Mouse (Mus musculus): ENCODE measurements around the gene Limch1. TPM values are rescaled to one million over a fixed set of nuclear protein-coding genes. Genes with fewer than 3 reads are reported as not detected.

The Limch1 gene
- 10 to 100 TPM; 69.3 to 93.7 TPM for total RNA-seq (2021)
- 9.8 and 10.1 TPM in 2 replicates for polyA plus RNA-seq (2012; rRNA removed)
- long read RNA-seq, full-length matches to known transcripts = 3 of 5 reads
- long read RNA-seq, partial matches to known transcripts = 0 of 5 reads
- long read RNA-seq, other reads (novel, unspliced or antisense) = 2 of 5 reads

DNA sequence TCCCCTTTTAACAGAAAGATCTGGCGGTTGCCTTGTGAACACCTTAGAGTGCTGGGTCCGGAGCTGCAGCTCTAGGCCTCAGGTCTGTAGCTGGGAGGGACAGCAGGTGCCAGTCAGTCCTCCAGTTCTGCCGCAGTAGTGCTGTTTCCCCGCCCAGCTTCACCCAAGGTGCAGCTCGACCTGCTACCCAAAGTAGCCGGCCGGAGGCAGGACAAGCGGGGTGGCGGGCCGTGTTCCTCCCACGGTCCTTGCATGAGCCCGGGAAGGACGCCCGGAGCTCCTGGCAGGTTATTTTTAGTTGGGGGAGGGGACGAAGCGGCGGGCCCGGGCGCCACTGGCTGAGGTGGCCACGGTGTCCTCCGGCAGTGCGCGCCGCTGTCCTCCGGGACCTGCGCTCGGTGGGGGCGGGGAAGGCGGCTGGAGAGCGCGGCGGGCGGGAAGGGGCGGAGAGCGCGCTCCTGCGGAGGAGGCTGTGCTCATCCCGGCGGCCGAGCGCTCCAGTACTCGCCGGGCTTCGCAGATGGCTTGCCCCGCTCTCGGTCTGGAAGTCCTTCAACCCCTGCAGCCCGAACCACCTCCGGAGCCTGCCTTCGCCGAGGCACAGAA lies at the start of gene Limch1:
TSS of gene Limch1 (plus strand) at position 438 of the 606 bp plus-strand sequence.
- peak; percentile 93 for DNase-seq

DNA sequence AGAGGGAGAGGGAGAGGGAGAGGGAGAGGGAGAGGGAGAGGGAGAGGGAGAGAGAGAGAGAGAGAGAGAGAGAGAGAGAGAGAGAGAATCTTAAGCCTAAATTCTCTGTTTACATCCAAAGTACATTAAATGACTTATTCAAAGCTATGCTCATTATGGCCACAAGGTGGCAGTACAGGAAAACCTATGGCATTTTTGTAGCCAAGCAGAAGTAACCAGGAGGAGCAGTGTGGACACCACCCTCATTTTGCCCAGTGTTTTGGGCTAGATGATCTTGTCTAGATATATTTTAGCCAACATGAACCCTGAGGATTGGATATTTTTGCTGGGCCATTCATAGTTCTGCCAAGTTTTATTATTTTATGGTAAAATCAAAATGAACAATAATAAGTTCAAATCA lies 48.5 kb upstream of the Limch1 start:
- peak; percentile 36 for DNase-seq

DNA sequence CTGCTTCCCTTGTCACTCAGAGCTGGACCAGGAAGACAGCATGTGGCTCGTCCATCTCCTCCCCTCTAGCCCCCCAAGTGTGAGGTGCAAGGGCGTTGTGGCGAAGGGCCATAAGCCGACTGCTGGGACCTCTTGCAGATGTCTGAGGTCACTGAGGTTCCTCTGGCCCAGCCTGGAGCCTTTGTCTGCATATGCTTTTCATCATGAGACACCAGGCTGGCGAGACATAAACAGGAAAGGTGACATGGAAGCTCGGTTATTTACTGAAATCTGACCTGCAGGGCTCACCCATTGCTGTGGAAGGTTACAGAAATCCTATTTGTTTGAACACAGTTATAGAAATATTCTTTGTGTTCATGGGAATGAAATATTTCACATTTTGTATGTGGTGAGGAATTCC lies 45.7 kb upstream of the Limch1 start:
- no peak for DNase-seq

DNA sequence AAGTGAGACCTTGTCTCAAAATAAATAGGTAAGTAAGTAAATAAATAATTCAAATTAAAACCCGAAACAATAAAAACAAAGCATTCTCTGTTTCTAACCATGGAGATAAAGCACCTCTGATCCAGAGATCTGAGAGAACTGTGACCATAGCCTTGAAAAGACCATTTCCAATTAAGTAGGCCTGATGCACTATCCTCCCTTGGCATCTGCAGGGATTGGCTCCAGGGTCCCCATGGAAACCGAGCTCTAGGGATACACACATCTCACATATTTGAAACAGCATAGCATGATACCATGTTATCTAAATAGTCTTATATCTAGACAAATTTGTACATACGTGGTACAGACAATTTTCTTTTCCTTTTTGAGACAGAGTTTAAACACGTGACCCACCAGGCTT lies 43.7 kb upstream of the Limch1 start:
- no peak for DNase-seq

DNA sequence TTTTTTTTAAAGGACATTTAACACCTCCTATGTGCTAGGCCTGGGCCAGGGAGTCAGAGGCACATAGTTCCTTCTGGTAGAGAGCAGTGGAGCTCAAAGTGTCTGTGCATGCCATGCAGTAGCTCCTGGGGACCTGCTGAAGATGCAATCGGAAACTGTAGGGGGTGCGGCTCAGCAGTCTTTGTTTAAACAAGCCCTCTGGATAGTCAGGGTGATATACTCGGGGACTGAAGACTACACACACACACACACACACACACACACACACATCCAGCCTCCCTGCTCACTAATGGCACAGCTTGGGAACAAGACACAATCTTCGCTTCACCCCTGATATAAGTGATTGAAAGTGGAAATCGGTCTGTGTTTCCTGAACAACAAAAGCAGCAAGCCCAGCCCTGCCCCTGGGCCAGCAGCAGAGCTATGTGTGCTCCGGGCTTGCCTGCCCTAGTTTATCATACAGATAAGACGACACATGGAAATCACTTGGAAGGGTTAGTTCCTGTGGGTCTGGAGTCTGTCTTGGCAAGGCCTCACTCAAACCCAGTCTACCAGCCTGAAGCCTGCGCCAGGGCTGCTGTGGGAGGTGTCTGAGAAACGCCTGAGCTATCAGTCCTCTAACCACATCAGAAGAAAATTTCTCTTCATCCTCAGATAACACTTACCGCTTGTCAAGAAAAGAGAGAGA lies 42.2 kb upstream of the Limch1 start:
- no peak for DNase-seq

DNA sequence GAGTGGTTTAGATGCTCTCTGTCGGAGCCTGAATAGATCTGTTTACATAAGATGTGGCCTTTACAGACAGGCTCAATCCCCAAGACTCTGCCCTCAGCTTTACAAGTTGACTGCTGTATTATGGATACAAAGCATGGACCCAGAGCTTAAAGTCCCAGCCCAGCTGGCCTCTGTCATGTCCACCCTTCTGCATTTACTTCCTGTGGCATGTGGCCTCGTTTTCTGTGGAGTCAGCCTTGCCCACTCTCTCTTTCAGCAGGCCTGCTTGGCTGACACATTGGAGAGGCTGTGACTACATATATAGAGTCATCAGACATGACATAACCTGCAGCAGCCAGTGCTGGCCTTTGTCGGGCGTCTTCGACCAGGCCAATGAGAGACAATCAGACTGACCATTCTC lies 37.8 kb upstream of the Limch1 start:
- no peak for DNase-seq

DNA sequence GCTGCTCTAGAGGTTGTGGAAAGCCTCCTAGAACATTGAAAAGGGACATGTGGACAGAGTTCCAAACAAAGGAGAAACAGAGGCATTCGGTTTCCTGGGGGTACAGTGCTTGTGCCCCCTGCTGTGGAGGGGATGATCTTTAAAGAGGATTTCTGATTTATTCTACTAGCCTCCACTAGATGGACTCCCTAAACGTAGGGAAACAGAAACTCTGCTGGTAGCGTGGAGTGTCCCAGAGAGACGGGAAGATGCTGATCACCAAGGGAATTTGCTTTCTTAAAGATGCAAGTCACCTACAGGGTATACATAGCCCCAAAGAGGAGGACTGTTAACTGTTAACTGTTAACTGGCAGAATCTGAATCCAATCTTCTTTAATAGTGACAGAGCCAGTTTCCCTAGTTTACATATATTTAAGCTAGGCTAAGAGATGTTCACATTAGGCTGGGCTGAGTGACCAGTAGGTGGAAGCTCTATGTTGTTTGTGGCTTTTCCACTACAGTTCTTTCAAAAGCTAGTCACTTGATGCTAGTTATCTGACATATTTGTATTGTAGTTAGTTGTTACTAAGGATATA lies 35.1 kb upstream of the Limch1 start:
- DNase-seq = no peak

DNA sequence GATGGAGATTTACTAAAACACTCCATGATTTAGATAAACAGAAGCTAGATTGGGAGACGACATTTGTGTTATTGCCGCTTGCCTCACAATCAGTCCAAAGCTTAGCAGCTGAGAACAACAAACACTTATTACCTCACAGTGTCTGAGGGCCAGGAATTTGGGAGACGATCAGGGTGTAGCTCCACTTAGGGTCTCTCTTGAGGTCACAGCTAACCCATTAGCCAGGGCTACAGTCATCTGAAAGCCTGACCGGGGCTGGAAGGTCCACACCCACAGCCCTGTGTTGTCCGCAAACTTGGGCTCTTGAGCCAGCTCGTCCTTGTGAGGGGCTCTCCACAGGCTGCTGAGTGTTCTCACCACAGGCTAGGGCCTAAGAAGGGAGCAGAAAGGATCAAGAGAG lies 32.8 kb upstream of the Limch1 start:
- no peak for DNase-seq

DNA sequence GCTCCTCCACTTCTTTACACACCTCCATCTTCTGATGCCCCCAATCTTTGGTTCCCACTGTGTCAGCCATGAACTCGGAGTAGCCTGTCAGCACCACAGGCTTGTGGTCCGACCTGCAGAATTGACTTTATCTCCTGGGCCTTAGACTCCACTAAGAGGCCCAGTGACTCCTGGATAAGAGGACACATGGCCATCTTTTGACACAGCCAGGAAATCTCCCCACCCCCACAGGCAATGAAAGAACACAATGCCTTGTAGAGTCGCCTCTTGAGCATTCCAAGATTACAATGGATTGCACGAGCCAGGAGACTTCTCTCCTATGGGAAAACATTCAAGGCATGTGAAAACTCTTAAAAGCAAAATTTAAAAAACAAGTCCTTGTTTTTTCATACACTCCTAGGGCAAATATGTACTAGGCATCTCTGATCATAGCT lies 30.1 kb upstream of the Limch1 start:
- no peak for DNase-seq

DNA sequence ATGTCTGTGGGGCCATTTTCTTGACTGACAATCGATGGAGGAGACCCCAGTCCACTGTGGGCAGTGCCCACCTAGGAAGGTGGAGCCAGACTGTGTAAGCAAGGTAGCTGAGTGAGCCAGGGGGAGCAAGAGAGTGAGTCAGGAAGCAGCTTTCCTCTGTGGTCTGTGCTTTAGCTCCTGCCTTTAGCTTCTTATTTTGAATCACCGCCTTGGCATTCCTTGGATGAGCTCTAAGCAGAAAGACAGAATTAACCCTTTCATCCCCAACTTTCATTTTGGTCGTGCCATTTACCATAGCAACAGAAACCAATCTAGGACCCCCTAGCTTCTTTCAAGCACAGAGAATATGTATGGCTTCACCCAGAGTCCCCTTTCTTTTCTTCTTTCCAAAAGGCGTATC lies 27.7 kb upstream of the Limch1 start:
- no peak for DNase-seq

DNA sequence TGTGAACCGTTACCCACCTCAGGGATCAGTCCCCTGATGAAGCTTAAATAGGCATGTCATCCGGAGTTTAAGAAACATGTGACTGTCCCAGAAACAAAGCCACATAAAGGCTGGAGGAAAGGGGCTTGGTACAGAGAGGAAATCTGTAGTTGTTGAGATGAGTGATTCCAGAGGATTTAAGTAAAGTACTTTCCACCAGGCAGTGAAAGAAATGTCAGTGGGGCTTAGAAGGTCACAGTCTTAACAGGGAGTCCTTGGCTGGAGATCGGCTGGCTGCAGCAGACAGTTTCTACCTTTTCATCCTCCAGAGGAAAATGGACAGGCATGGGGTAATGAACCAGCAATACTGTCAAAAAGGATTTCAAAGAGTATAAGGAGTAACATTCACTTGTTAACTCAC lies 27.2 kb upstream of the Limch1 start:
- DNase-seq = no peak

DNA sequence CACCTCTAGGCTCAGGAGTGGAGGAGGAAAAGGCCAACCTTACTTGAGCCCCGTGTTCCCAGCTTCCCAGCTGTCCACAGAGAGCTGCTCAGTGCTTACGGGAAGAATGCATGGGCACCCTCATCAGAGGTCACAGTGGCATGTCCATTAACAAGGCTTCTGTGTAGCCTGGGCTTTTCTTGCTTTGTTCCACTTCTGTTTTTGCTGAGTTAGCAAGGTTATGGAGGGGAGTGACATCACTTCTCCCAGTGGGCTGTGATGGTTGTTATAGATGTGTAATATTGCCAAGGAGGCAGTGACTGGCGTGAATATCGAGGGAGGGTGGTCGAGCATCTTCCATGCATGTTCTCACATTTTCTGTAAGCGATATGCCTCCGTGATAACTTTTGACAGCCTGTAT lies 26.7 kb upstream of the Limch1 start:
- DNase-seq = no peak

DNA sequence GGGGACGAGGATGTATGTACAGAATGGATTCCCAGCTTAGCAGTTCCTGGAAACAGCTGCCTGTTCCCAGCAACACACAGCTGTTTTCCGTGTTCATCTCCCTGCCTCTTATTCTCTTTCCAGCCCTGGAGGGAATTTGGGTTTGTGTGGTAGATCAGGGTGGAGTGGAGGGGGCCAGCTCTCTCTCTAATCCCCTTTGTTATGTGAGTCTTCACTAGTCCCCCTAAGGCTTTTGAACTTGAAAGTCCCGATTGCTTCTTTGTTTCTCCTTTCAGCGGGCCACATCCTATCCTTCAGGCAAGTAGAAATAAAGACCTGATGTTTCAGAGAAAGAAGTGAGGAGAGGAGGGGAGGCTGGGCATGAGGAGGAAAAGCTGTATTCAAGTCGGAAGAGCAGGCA lies 24.7 kb upstream of the Limch1 start:
- DNase-seq = no peak

DNA sequence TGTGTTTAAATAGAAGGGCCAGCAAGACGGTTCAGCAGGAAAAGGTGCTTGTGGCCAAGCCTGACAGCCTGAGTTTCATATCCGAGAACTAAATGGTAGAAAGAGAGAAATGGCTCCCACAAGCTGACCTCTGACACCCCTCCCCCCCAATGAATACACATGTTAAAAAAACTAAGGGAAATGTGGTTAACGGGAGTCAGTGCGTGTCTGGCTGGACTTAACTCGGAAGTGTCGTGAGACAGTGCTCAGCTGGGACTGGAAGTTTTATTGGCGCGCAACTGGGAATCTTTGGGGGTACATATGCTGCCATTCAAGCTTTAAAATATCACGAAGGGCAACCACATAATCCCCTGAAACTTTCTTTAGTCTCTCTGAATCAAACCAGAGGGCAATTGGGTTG lies 23.0 kb upstream of the Limch1 start:
- no peak for DNase-seq

DNA sequence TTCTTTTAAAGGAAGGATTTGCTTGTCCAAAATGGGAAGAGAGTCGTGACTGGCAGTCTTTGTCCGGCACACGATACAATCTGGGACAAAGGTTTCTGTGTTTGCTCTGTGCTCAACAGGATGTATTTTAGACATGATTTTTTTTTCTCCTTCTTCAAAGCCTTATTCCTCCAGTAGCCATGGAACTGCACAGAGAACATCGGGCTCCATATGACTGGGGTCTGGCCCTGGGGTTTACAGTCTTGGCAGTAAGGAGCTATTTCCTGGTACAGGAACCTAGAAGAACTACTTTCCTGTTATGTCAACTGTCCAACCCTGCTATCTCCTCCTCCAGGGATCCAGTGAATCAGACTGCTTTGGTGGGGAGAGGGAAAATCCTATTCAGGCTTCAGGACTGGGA lies 22.6 kb upstream of the Limch1 start:
- DNase-seq = no peak

DNA sequence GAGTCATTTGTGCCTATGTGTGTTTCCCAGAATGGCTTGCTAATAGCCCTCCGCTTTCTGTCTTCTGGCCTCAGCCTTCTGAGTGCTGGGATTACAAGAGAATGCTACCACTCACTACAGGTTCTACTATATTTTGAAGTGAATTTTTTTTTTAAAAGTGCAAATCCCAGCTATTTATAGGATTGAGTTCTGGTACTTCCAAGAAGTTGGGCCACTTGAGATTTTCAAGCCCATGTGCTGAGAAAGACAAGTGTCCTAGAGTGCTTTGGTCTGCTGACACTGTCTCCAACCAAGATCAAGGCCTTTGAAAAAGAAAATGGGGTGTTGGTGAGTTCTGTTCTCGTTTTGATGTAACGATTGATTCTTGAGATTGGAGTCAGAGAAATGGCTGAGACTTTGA lies 22.0 kb upstream of the Limch1 start:
- DNase-seq = no peak

DNA sequence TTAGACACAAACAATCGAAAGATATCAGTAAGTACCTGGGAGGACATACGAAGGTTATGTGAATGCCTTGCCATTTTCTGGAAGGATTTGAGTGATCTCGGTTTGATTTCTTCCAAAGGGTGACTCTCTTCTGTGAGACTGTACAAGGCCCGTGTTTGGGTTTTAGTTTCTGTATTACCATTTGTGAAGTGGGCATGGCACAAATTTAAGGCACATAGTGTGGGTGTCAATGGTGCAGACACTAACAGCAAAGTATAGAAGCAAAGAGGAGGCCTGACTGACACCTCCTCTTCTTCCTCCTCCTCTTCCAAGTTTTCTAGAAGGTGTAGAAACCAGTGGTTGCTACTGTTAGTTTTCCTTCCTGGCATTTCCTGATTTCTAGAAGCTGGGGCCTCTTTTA lies 16.3 kb upstream of the Limch1 start:
- no peak for DNase-seq

DNA sequence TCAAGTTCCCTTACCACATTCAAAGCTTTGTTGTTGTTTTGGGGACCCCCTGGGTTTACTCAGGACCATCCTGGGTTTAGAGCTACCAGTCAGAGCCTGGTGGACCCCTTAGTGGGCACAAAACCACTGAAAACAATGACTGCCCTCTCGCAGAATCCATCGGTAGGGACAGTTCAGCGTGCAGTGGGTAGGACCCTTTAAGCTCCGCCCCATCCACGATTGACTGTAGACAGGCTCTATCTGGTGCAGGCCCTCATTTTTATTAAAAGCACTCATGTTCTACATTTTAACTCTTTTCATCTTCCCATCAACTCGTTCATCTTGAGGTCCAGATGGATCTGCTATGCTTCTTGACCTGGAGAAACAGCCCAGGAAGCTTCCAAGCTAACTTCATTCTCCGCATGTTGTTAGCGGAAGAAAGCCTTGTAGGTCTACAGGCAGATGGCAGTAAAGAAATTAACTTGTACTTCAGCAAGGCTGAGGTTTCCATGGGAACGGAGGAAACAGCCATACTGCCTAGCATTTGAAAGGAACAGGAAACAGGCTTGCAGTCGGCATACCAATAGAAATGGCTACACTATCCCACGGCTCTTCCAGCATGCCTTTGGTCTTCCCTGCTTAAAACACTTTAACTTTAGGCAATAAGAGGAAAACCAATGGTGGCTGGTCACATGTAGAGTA lies 14.9 kb upstream of the Limch1 start:
- DNase-seq = peak; percentile 54

DNA sequence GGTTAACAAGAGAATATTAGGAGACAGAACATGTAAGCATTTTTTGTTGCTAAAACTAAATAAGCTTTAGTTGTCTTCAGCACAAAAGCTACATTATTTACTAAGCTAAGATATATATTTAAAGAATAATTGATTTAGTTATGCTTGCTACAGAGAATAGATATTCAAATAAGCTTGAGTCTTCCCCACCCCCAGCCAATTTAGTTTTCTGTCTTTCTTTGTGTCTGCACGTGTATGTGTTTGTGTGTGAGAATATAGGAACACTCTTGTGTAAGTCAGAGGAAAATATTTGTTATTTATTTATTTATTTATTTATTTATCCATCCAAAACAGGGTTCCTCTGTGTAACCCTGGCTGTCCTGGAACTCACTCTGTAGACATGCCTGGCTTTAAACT lies 14.3 kb upstream of the Limch1 start:
- no peak for DNase-seq

DNA sequence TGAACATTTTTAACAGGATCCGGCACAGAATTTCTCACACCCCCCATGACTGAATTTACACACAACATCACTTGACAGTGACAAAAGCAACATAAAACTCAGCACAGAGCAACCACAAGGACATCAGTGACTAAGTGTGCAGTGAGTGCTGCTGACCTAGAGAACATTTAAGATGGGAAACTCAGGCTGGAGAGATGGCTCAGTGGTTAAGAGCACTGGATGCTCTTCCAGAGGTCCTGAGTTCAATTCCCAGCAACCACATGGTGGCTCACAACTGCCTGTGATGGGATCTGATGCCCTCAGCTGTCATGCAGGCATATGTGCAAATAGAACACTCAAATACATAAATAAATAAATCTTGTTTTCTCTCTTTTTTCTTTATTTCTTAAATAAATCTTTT lies 12.1 kb upstream of the Limch1 start:
- DNase-seq = peak; percentile 74

DNA sequence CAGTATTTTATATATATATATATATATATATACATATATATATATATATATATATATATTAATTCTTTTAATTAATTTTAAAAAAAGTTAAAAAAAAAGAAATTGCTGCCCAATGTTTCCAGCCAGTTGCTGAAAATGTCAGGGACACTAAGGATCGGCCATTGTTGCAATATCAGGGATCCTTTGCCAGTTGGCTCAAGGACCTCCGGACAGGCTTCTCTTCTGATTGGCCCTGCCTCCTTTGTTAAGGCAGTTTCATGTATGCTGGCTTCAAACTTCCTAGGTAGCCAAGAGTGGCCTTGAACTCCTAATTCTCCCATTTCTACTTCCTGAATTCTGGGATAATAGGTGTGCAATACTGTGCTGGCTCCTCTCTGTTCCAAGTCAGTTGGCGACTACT lies 6.3 kb upstream of the Limch1 start:
- DNase-seq = peak; percentile 59

DNA sequence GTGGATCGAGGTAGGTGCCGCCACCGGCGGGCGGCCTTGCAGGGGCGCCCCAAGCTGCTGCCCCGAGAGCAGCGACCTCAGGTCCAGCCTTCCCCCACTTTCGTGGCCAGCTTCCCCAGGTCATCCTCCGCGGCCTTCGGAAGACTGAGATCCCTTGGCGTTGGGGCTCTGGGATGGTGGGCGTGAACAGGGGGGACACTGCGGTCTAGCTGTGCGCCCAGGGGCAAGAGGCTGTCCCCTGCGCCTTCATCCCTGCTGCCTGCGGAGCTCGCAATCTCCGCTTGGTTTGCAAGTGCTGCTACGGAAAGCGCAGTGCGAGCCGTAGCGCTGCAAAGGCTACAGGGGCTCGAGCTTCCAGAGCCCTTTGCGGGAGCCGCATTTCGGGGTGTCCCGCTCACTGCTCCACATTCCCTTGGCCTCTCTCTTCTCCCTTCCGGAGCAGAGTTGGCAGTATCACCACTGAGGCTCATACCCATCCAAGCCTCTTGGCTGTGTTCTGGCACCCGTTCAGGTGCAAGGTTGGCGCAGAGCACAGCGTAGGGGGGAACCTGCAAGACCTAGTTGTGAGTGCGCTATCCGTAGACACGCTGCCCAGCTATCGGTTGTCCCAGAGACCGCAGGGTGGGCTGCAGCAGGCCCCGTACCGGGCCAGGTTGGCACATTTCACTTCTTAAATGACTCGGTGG lies 512 bp downstream of the Limch1 start:
- peak; percentile 77 for DNase-seq
